Mouse (Mus musculus) limb, embryonic 13.5 days (tissue): ENCODE measurements around the gene Myo10. TPM values are rescaled to one million over a fixed set of nuclear protein-coding genes. Genes with fewer than 3 reads are reported as not detected.

Experiments
- ATAC-seq: fragments of 200-750 bp; cut with Nextera tagmentation; 2 replicates; pipeline ENCODE4 v1.8.0; 2017; ENCODE audit warnings: low read depth, moderate number of reproducible peaks, moderate TSS enrichment; ENCODE audit not compliant: low FRiP score
- H3K27ac ChIP-seq: fragments of 300-500 bp; sonication (generic); 2 replicates; pipeline ENCODE4 v1.5.1; 2015; ENCODE audit warnings: inconsistent platforms, mild to moderate bottlenecking, moderate library complexity
- H3K27me3 ChIP-seq: fragments of 300-500 bp; sonication (generic); 2 replicates; pipeline ENCODE4 v1.6.1; 2015; ENCODE audit warnings: mild to moderate bottlenecking, inconsistent platforms
- H3K36me3 ChIP-seq: fragments of 300-500 bp; sonication (generic); 2 replicates; pipeline ENCODE4 v1.6.1; 2015; ENCODE audit warnings: inconsistent platforms, mild to moderate bottlenecking, moderate library complexity
- H3K4me1 ChIP-seq: fragments of 300-500 bp; sonication (generic); 2 replicates; pipeline ENCODE4 v1.6.1; 2015; ENCODE audit warnings: inconsistent platforms
- H3K4me2 ChIP-seq: fragments of 300-500 bp; sonication (generic); replicated peaks from 2 replicates; pipeline ENCODE4 v1.6.1; 2015; ENCODE audit warnings: inconsistent platforms, mild to moderate bottlenecking, moderate library complexity
- H3K4me3 ChIP-seq: fragments of 300-500 bp; sonication (generic); 2 replicates; pipeline ENCODE4 v1.5.1; 2015; ENCODE audit warnings: moderate library complexity, mild to moderate bottlenecking, inconsistent platforms
- H3K9ac ChIP-seq: fragments of 300-500 bp; sonication (generic); 2 replicates; pipeline ENCODE4 v1.6.1; 2015; ENCODE audit warnings: mild to moderate bottlenecking, inconsistent platforms
- H3K9me3 ChIP-seq: fragments of 300-500 bp; sonication (generic); 2 replicates; pipeline ENCODE4 v1.6.1; 2016; ENCODE audit warnings: inconsistent platforms
- WGBS: fragments of 180-500 bp; shearing (Covaris S2); methylation state at CpG from one replicate; pipeline ENCODE4 v1.1.7; 2015; 5-methylcytosine and 5-hydroxymethylcytosine counted together
- polyA plus RNA-seq: library from polyadenylated mRNA; unstranded; fragments of >200 nt; fragmentation: Nextera tagmentation; extraction: Ambion mirVana; gene quantifications from 2 replicates; pipeline ENCODE4 v1.2.1, GENCODE M21; 2015

Myo10 gene
- polyA plus RNA-seq, 1 experiment from 2014 or later = 30.3 TPM

DNA sequence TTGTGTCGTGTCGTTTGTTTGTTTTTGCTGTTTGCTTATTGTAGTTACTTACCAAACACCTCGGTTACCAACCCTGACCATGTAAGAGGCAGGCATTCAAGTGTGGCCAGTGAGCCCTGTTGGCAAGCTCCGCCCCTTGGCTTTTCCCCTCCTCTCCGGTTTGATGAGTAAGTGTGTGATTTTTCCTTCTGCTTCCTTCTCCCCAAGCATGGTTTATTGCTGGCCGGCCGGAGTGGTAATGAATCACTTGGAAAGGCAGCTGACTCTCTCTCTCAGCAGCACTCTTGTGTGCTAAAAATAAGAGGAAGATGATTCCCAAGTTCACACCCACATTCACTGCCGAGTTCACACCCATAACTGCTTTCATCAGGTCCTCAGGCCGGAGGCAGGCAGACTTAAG is 15.4 kb downstream of the Myo10 start:
- Histone ChIP-seq H3K36me3 (no peaks in the 10 kb centered on the region), H3K4me1 (peaks cover 86% of the 10 kb centered on the region), H3K9me3 (no peaks in the 10 kb centered on the region), H3K4me3 (no peak overlapping the region), H3K4me2 (no peak overlapping the region), H3K27ac (peak overlapping the region; percentile 72; the same call in 1 of the 2 replicates), H3K9ac (no peak overlapping the region), H3K27me3 (no peaks in the 10 kb centered on the region)
- ATAC-seq = no peak
- WGBS = 54% methylated on average over 9 of the region's 9 CpGs

GRCm38 (mm10) chr15:25639217-25639616 is 16.9 kb downstream of the Myo10 start:
- peaks cover 86% of the 10 kb centered on the region for H3K4me1 ChIP-seq

GRCm38 (mm10) chr15:25640840-25641752 is 18.8 kb downstream of the Myo10 start:
- Histone ChIP-seq H3K27me3 (no peaks in the 10 kb centered on the region), H3K4me3 (no peak overlapping the region), H3K36me3 (no peaks in the 10 kb centered on the region), H3K9ac (no peak overlapping the region), H3K9me3 (no peaks in the 10 kb centered on the region), H3K4me2 (peak overlapping the region; percentile 40), H3K27ac (peak overlapping the region; percentile 86), H3K4me1 (peaks cover 87% of the 10 kb centered on the region)
- WGBS = 62% methylated on average over 12 of the region's 12 CpGs
- ATAC-seq = no peak

More at GRCm38 (mm10) chr15:25639217-25639616, 16.9 kb downstream of the Myo10 start:
- 72% methylated on average over 5 of the region's 5 CpGs for WGBS
- no peak overlapping the region for H3K4me3 ChIP-seq
- ATAC-seq = no peak
- H3K9me3 ChIP-seq = no peaks in the 10 kb centered on the region
- no peaks in the 10 kb centered on the region for H3K36me3 ChIP-seq
- no peak overlapping the region for H3K27ac ChIP-seq
- no peak overlapping the region for H3K4me2 ChIP-seq
- H3K27me3 ChIP-seq = no peaks in the 10 kb centered on the region
- H3K9ac ChIP-seq = no peak overlapping the region

- Histone ChIP-seq H3K36me3 (no peaks in the 10 kb centered on the region), H3K9me3 (no peaks in the 10 kb centered on the region), H3K27me3 (no peaks in the 10 kb centered on the region), H3K4me2 (peak overlapping the region; percentile 40), H3K9ac (no peak overlapping the region), H3K27ac (peak overlapping the region; percentile 86), H3K4me3 (no peak overlapping the region), H3K4me1 (peaks cover 80% of the 10 kb centered on the region)
- ATAC-seq = peak; percentile 86
- WGBS = 23% methylated on average over 9 of the region's 9 CpGs
These were observed 20.1 kb downstream of the Myo10 start for GRCm38 (mm10) chr15:25642214-25643058.

DNA sequence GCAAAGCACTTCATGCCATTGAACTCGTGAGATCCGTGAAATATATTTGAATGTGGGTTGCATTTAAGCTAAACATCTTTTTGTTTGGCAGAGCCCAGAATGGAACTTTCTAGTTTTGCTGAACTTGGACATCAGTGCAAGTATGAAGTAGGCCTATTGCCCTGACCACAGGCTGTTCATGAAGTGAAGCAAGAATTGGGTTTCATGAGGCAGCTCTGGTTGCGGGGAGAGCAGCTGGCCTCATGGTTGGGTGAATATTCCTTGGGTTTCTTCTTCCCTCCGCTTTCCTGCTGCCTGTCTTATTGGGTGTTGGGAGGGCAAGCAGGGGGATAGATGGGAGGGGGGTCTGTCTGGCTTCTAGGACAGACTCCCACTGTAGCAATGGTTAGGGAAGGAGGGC is 23.5 kb downstream of the Myo10 start:
- Histone ChIP-seq H3K4me2 (no peak overlapping the region), H3K4me3 (no peak overlapping the region), H3K9ac (no peak overlapping the region), H3K9me3 (no peaks in the 10 kb centered on the region), H3K27me3 (no peaks in the 10 kb centered on the region), H3K4me1 (peaks cover 73% of the 10 kb centered on the region), H3K27ac (no peak overlapping the region), H3K36me3 (peaks cover 2% of the 10 kb centered on the region; the same call in 1 of the 2 replicates)
- WGBS = 77% methylated on average over 4 of the region's 4 CpGs
- ATAC-seq = no peak

- Histone ChIP-seq H3K9ac (no peak overlapping the region), H3K27me3 (no peaks in the 10 kb centered on the region), H3K4me2 (no peak overlapping the region), H3K9me3 (no peaks in the 10 kb centered on the region), H3K4me1 (peaks cover 73% of the 10 kb centered on the region), H3K36me3 (peaks cover 2% of the 10 kb centered on the region; the same call in 1 of the 2 replicates), H3K27ac (no peak overlapping the region), H3K4me3 (no peak overlapping the region)
- ATAC-seq = no peak
- WGBS = 89% methylated on average over 2 of the region's 2 CpGs
These were observed 26.0 kb downstream of the Myo10 start for GRCm38 (mm10) chr15:25648287-25648686.

GRCm38 (mm10) chr15:25650371-25650770 is 28.0 kb downstream of the Myo10 start:
- Histone ChIP-seq H3K9ac (no peak overlapping the region), H3K4me3 (no peak overlapping the region), H3K36me3 (peaks cover 2% of the 10 kb centered on the region; the same call in 1 of the 2 replicates), H3K27me3 (no peaks in the 10 kb centered on the region), H3K27ac (no peak overlapping the region), H3K4me1 (peaks cover 79% of the 10 kb centered on the region), H3K9me3 (no peaks in the 10 kb centered on the region), H3K4me2 (no peak overlapping the region)
- 44% methylated on average over 5 of the region's 5 CpGs for WGBS
- ATAC-seq = no peak

GRCm38 (mm10) chr15:25651820-25652219 is 29.5 kb downstream of the Myo10 start:
- Histone ChIP-seq H3K4me2 (no peak overlapping the region), H3K27me3 (no peaks in the 10 kb centered on the region), H3K4me1 (peaks cover 77% of the 10 kb centered on the region), H3K9me3 (no peaks in the 10 kb centered on the region), H3K36me3 (peaks cover 2% of the 10 kb centered on the region; the same call in 1 of the 2 replicates), H3K4me3 (no peak overlapping the region), H3K9ac (no peak overlapping the region), H3K27ac (no peak overlapping the region)
- no peak for ATAC-seq
- WGBS = 54% methylated on average over 7 of the region's 7 CpGs

GRCm38 (mm10) chr15:25652368-25652767 is 30.0 kb downstream of the Myo10 start:
- Histone ChIP-seq H3K9ac (no peak overlapping the region), H3K27me3 (no peaks in the 10 kb centered on the region), H3K4me1 (peaks cover 80% of the 10 kb centered on the region), H3K27ac (peak overlapping the region; percentile 53), H3K9me3 (no peaks in the 10 kb centered on the region), H3K4me3 (no peak overlapping the region), H3K36me3 (peaks cover 3% of the 10 kb centered on the region), H3K4me2 (no peak overlapping the region)
- 62% methylated on average over 5 of the region's 5 CpGs for WGBS
- no peak for ATAC-seq

DNA sequence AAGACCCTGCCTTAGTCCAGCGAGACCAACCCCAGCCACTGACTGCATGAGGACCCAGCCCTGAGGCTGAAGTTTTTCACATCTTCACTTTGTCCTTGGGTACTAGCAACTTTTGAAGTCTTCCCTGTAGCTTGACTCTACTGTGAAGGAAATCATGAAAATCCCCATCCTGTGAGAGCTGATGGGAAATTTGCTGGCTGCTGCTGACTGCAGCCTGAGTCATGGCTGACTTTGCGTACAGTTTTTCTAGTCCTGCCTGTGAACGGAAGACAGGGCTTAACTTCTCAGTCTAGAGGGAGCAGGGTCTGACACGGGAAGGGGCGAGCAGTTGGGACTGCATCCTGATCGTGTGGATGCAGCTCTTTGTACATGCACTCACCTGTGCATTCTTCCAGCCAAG is 30.6 kb downstream of the Myo10 start:
- Histone ChIP-seq H3K9me3 (no peaks in the 10 kb centered on the region), H3K4me2 (no peak overlapping the region), H3K27ac (peak overlapping the region; percentile 53), H3K36me3 (peaks cover 9% of the 10 kb centered on the region), H3K9ac (no peak overlapping the region), H3K4me3 (no peak overlapping the region), H3K27me3 (no peaks in the 10 kb centered on the region), H3K4me1 (peaks cover 80% of the 10 kb centered on the region)
- 64% methylated on average over 6 of the region's 6 CpGs for WGBS
- ATAC-seq = no peak

- H3K9ac ChIP-seq = no peak overlapping the region
These were observed 31.4 kb downstream of the Myo10 start for GRCm38 (mm10) chr15:25653680-25654079.

More at GRCm38 (mm10) chr15:25653680-25654079, 31.4 kb downstream of the Myo10 start:
- Histone ChIP-seq H3K4me2 (0 out of 2 replicates have a peak overlapping the region, but pooled peaks have one; percentile 22), H3K4me3 (no peak overlapping the region), H3K27ac (peak overlapping the region; percentile 53; the same call in 1 of the 2 replicates), H3K36me3 (peaks cover 9% of the 10 kb centered on the region), H3K27me3 (no peaks in the 10 kb centered on the region), H3K9me3 (no peaks in the 10 kb centered on the region), H3K4me1 (peaks cover 77% of the 10 kb centered on the region)
- 37% methylated on average over 5 of the region's 5 CpGs for WGBS
- ATAC-seq = peak; percentile 60; the same call in 1 of the 2 replicates
